Mouse (Mus musculus): ENCODE results near the gene Pla2g3. TPM values are rescaled to one million over a fixed set of nuclear protein-coding genes. Genes with fewer than 3 reads are reported as not detected.

Pla2g3 gene
- total RNA-seq, 2 experiments from 2014 or later = 2.1 to 2.3 TPM

- H3K4me3 ChIP-seq = peak overlapping the region; percentile 61
- DNase-seq (ENCODE audit: low spot score in 2 of 2) = no peak
- no peak for TF ChIP-seq CTCF (conservative IDR thresholded peaks at IDR 0.05)
- peak overlapping the region; percentile 67; the same call in 1 of the 2 replicates for H3K27ac ChIP-seq
Measured at GRCm38 (mm10) chr11:3538341-3538740, 50.3 kb downstream of the Pla2g3 start.

- H3K27ac ChIP-seq = peak overlapping the region; percentile 74
- TF ChIP-seq CTCF (conservative IDR thresholded peaks at IDR 0.05) = no peak
- H3K4me3 ChIP-seq = peak overlapping the region; percentile 61
- peak; percentile 88 to 93 for DNase-seq (ENCODE audit: low spot score in 2 of 2)
Measured at GRCm38 (mm10) chr11:3539111-3539825, 51.2 kb downstream of the Pla2g3 start.

- TF ChIP-seq CTCF (conservative IDR thresholded peaks at IDR 0.05) = peak; percentile 46
- no peak for DNase-seq (ENCODE audit: low spot score in 2 of 2)
- Histone ChIP-seq H3K27ac (peak overlapping the region; percentile 74; the same call in 1 of the 2 replicates), H3K4me3 (peak overlapping the region; percentile 61)
Measured at GRCm38 (mm10) chr11:3539826-3540196, 51.7 kb downstream of the Pla2g3 start.

GRCm38 (mm10) chr11:3540451-3541085 is 52.5 kb downstream of the Pla2g3 start, which contains the start of gene Smtn:
Gene Smtn (minus strand): TSS chr11:3540612.
- peak within 1 kb of the TSS; percentile 61 for H3K4me3 ChIP-seq
- DNase-seq (ENCODE audit: low spot score in 2 of 2) = no peak
- TF ChIP-seq CTCF (conservative IDR thresholded peaks at IDR 0.05) = no peak
- peak within 1 kb of the TSS; percentile 74 for H3K27ac ChIP-seq

GRCm38 (mm10) chr11:3541932-3542331 is 53.8 kb downstream of the Pla2g3 start:
- Histone ChIP-seq H3K27ac (no peak overlapping the region), H3K4me3 (no peak overlapping the region)
- no peak for TF ChIP-seq CTCF (conservative IDR thresholded peaks at IDR 0.05)
- no peak for DNase-seq (ENCODE audit: low spot score in 2 of 2)

GRCm38 (mm10) chr11:3543001-3543400 is 54.9 kb downstream of the Pla2g3 start:
- H3K27ac ChIP-seq = no peak overlapping the region
- no peak for TF ChIP-seq CTCF (conservative IDR thresholded peaks at IDR 0.05)
- no peak for DNase-seq (ENCODE audit: low spot score in 2 of 2)
- no peak overlapping the region for H3K4me3 ChIP-seq

- H3K4me3 ChIP-seq = no peak overlapping the region
- peak; percentile 50 for TF ChIP-seq CTCF (conservative IDR thresholded peaks at IDR 0.05)
- H3K27ac ChIP-seq = no peak overlapping the region
- no peak for DNase-seq (ENCODE audit: low spot score in 2 of 2)
Measured at GRCm38 (mm10) chr11:3544409-3544808, 56.3 kb downstream of the Pla2g3 start.

- Histone ChIP-seq H3K27ac (no peak overlapping the region), H3K4me3 (no peak overlapping the region)
- DNase-seq (ENCODE audit: low spot score in 2 of 2) = no peak
- TF ChIP-seq CTCF (conservative IDR thresholded peaks at IDR 0.05) = no peak
Measured at GRCm38 (mm10) chr11:3545531-3546241, 57.6 kb downstream of the Pla2g3 start.

- no peak for DNase-seq (ENCODE audit: low spot score in 2 of 2)
- Histone ChIP-seq H3K4me3 (no peak overlapping the region), H3K27ac (no peak overlapping the region)
- no peak for TF ChIP-seq CTCF (conservative IDR thresholded peaks at IDR 0.05)
Measured at GRCm38 (mm10) chr11:3546242-3546562, 58.1 kb downstream of the Pla2g3 start.

- no peak overlapping the region for H3K27ac ChIP-seq
- no peak for TF ChIP-seq CTCF (conservative IDR thresholded peaks at IDR 0.05)
- no peak for DNase-seq (ENCODE audit: low spot score in 2 of 2)
- H3K4me3 ChIP-seq = no peak overlapping the region
Measured at GRCm38 (mm10) chr11:3547047-3547446, 59.0 kb downstream of the Pla2g3 start.

GRCm38 (mm10) chr11:3547969-3548368 is 59.9 kb downstream of the Pla2g3 start:
- no peak for TF ChIP-seq CTCF (conservative IDR thresholded peaks at IDR 0.05)
- H3K4me3 ChIP-seq = no peak overlapping the region
- no peak overlapping the region for H3K27ac ChIP-seq
- no peak for DNase-seq (ENCODE audit: low spot score in 2 of 2)

- DNase-seq (ENCODE audit: low spot score in 2 of 2) = no peak
- TF ChIP-seq CTCF (conservative IDR thresholded peaks at IDR 0.05) = no peak
- H3K4me3 ChIP-seq = no peak overlapping the region
- no peak overlapping the region for H3K27ac ChIP-seq
Measured at GRCm38 (mm10) chr11:3548564-3549295, 60.6 kb downstream of the Pla2g3 start.

Other genes with a start within 250 kb of the Pla2g3 start
- gene Drg1, start 221.9 kb upstream of the Pla2g3 start, total RNA-seq (2021) = 10 to 100 TPM; 91.7 to 98.9 TPM
- 10 to 100 TPM; 55.5 to 56.6 TPM for gene Patz1, start 199.4 kb upstream of the Pla2g3 start, total RNA-seq (2021)
- 10 to 100 TPM; 35.9 to 41.5 TPM for gene Pik3ip1, start 157.9 kb upstream of the Pla2g3 start, total RNA-seq (2021)
- gene Limk2, start 79.1 kb upstream of the Pla2g3 start, total RNA-seq (2021) = 100 to 1,000 TPM in 1 of 2 experiments, 10 to 100 TPM in 1; 97.6 to 117 TPM
- 10 to 100 TPM; 26.6 to 29.1 TPM for gene Rnf185, start 35.9 kb upstream of the Pla2g3 start, total RNA-seq (2021)
- gene Inpp5j, start 16.5 kb downstream of the Pla2g3 start, total RNA-seq (2021) = 10 to 100 TPM; 87.1 to 97.1 TPM
- gene Selenom, start 26.4 kb downstream of the Pla2g3 start, total RNA-seq (2021) = 100 to 1,000 TPM; 199 to 202 TPM
- gene Smtn, start 52.3 kb downstream of the Pla2g3 start, total RNA-seq (2021) = 10 to 100 TPM in 1 of 2 experiments, 1 to 10 TPM in 1; 7.4 to 10.3 TPM
- gene Morc2a, start 160.9 kb downstream of the Pla2g3 start, total RNA-seq (2021) = 10 to 100 TPM; 41.8 to 42.6 TPM

Measured in layer of hippocampus, adult 2 months (tissue).